Mouse (Mus musculus) embryonic facial prominence, embryonic 12.5 days (tissue): ENCODE results near the gene Aox1. TPM values are rescaled to one million over a fixed set of nuclear protein-coding genes. Genes with fewer than 3 reads are reported as not detected.

Experiments
- ATAC-seq: fragments of 200-750 bp; cut with Nextera tagmentation; 2 replicates; pipeline ENCODE4 v1.8.0; 2017; ENCODE audit not compliant: insufficient number of reproducible peaks, insufficient read depth, low FRiP score, low TSS enrichment
- H3K27ac ChIP-seq: fragments of 300-500 bp; sonication (generic); 2 replicates; pipeline ENCODE4 v1.5.1; 2016; ENCODE audit warnings: mild to moderate bottlenecking
- H3K27me3 ChIP-seq: fragments of 300-500 bp; sonication (generic); 2 replicates; pipeline ENCODE4 v1.6.1; 2016; ENCODE audit warnings: mild to moderate bottlenecking, moderate library complexity
- H3K36me3 ChIP-seq: fragments of 300-500 bp; sonication (generic); 2 replicates; pipeline ENCODE4 v1.6.1; 2016; ENCODE audit warnings: mild to moderate bottlenecking
- H3K4me1 ChIP-seq: fragments of 300-500 bp; sonication (generic); 2 replicates; pipeline ENCODE4 v1.6.1; 2016
- H3K4me2 ChIP-seq: fragments of 300-500 bp; sonication (generic); replicated peaks from 2 replicates; pipeline ENCODE4 v1.6.1; 2016; ENCODE audit warnings: mild to moderate bottlenecking, moderate library complexity
- H3K4me3 ChIP-seq: fragments of 300-500 bp; sonication (generic); 2 replicates; pipeline ENCODE4 v1.5.1; 2016; ENCODE audit warnings: mild to moderate bottlenecking
- H3K9ac ChIP-seq: fragments of 300-500 bp; sonication (generic); 2 replicates; pipeline ENCODE4 v1.6.1; 2016; ENCODE audit warnings: mild to moderate bottlenecking, moderate library complexity
- H3K9me3 ChIP-seq: fragments of 300-500 bp; sonication (generic); 2 replicates; pipeline ENCODE4 v1.6.1; 2016; ENCODE audit warnings: mild to moderate bottlenecking, moderate library complexity
- WGBS: fragments of 180-500 bp; shearing (Covaris S2); methylation state at CpG from one replicate; pipeline ENCODE4 v1.1.7; 2016; 5-methylcytosine and 5-hydroxymethylcytosine counted together
- polyA plus RNA-seq: library from polyadenylated mRNA; unstranded; fragments of >200 nt; fragmentation: Nextera tagmentation; extraction: Ambion mirVana; gene quantifications from 2 replicates; pipeline ENCODE4 v1.2.1, GENCODE M21; 2016

The Aox1 gene
- polyA plus RNA-seq, 1 experiment from 2014 or later = 0.13 TPM

DNA sequence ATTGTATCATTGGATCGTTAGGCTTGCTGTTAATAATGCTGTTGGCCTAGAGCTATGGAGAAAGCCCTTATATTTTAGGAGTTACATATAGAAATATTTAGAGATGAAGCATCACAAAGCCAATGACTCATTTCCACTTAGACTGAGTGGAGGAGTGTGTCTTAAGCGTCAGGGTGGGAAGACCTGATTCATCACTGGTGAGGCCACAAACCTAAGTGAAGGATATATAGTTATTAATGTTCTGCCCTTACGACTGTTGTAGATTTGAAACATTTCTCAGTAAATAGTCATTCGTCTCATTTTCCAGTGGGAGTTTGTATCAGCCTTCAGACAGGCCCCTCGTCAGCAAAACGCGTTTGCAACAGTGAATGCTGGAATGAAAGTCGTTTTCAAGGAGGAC, 122.5 kb downstream of the Aox1 start:
- no peaks in the 10 kb centered on the region for H3K36me3 ChIP-seq
- H3K4me3 ChIP-seq = no peak overlapping the region
- no peaks in the 10 kb centered on the region for H3K27me3 ChIP-seq
- 85% methylated on average over 8 of the region's 8 CpGs for WGBS
- no peak overlapping the region for H3K27ac ChIP-seq
- H3K4me2 ChIP-seq = no peak overlapping the region
- no peak for ATAC-seq
- H3K4me1 ChIP-seq = no peaks in the 10 kb centered on the region
- no peak overlapping the region for H3K9ac ChIP-seq
- H3K9me3 ChIP-seq = no peaks in the 10 kb centered on the region

Other genes starting within 250 kb of the Aox1 start
- 22.4 and 24.2 TPM in 2 replicates for gene Sgo2a, start 34.0 kb upstream of the Aox1 start, polyA plus RNA-seq
- gene Kctd18, start 11.0 kb upstream of the Aox1 start, polyA plus RNA-seq = 24.8 and 26.1 TPM in 2 replicates
- 0.43 and 0.95 TPM in 2 replicates for gene Aox3, start 83.2 kb downstream of the Aox1 start, polyA plus RNA-seq
- 0.14 TPM in 2 replicates for gene Aox4, start 180.5 kb downstream of the Aox1 start, polyA plus RNA-seq
- gene Aox2, start 248.4 kb downstream of the Aox1 start, polyA plus RNA-seq = 0.09 and 0.15 TPM in 2 replicates